Mouse (Mus musculus) embryonic fibroblast, embryonic 13.5 days (primary cell): ENCODE results near the gene Spem2.

Experiments
- CTCF ChIP-seq: IDR thresholded peaks from 2 replicates; pipeline ENCODE4 v1.5.1; 2011; ENCODE audit warnings: mild to moderate bottlenecking, control low read depth, low read length, moderate library complexity, borderline replicate concordance; ENCODE audit not compliant: insufficient read depth
- POLR2A ChIP-seq: IDR thresholded peaks from 2 replicates; pipeline ENCODE4 v1.6.1; 2011; ENCODE audit warnings: low read depth, mild to moderate bottlenecking, control low read depth, low read length, moderate library complexity

DNA sequence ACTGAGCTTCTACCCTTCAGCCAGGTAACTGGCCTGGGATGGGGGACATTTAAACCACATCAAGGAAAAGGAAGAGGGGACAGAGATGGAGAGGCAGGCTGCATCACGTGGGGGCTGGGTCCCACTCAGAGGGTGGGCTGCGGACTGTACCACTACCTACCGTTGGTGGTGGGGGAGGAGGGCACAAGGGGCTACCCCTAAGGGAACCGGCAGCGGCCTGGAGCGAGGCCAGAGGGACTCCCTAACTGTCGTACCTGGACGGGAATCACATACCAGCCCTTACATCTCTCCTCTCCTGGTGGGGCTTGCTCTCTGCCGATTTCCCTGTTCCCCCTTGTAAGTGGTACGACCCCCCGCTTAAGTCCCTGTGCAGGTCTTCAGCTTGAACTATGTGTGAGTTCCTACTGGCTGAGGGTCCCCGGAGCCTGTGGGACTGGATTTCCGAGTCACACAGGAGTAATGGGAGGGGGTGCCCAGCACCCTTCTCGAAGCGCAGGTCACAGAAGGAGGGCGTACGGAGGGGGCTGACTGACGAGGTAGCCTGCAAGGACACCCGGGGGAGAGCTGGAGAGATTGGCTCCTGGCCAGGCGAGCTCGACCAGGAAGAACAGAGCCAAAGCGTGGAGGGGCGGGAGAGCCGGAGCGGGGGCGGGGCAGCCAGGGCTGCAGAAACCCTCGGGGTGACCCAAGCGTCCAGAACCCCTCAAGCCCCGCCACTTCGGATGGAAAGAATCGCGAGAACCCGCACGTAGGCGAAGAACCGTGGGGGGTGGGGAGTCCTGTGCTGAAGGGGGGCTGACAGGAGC is 17.7 kb downstream of the Spem2 start:
- TF ChIP-seq POLR2A (no peak), CTCF (no peak)
